Mouse (Mus musculus): Measurements from ENCODE around the gene S100a10.

The S100a10 gene

GRCm38 (mm10) chr3:93547749-93548540 lies 6.9 kb upstream of the S100a10 start:
- DNase-seq, result no peak

- DNase-seq, result peak; percentile 7
Observed at GRCm38 (mm10) chr3:93548541-93549266, 6.2 kb upstream of the S100a10 start.

GRCm38 (mm10) chr3:93549986-93550385 lies 4.9 kb upstream of the S100a10 start:
- peak; percentile 10 for DNase-seq

- DNase-seq, result peak; percentile 8
Observed at GRCm38 (mm10) chr3:93551950-93552901, 2.7 kb upstream of the S100a10 start.

GRCm38 (mm10) chr3:93553311-93553710 lies 1.6 kb upstream of the S100a10 start:
- DNase-seq, result no peak

- no peak for DNase-seq
Observed at GRCm38 (mm10) chr3:93553765-93554378, 1.0 kb upstream of the S100a10 start.

- no peak for DNase-seq
Observed at GRCm38 (mm10) chr3:93554379-93554980, 400 bp upstream of the S100a10 start.

- DNase-seq, result peak; percentile 29
Observed at GRCm38 (mm10) chr3:93555878-93556254, 986 bp downstream of the S100a10 start.

GRCm38 (mm10) chr3:93556599-93556998 lies 1.7 kb downstream of the S100a10 start:
- no peak for DNase-seq

GRCm38 (mm10) chr3:93557471-93557870 lies 2.6 kb downstream of the S100a10 start:
- no peak for DNase-seq

GRCm38 (mm10) chr3:93559961-93560360 lies 5.1 kb downstream of the S100a10 start:
- no peak for DNase-seq

- no peak for DNase-seq
Observed at GRCm38 (mm10) chr3:93562372-93562771, 7.5 kb downstream of the S100a10 start.

- no peak for DNase-seq
Observed at GRCm38 (mm10) chr3:93563216-93563615, 8.3 kb downstream of the S100a10 start.

GRCm38 (mm10) chr3:93566892-93567291 lies 12.0 kb downstream of the S100a10 start:
- DNase-seq, result no peak

- DNase-seq, result no peak
Observed at GRCm38 (mm10) chr3:93567721-93568120, 12.8 kb downstream of the S100a10 start.

- DNase-seq, result no peak
Observed at GRCm38 (mm10) chr3:93568428-93569040, 13.7 kb downstream of the S100a10 start.

GRCm38 (mm10) chr3:93569046-93569445 lies 14.2 kb downstream of the S100a10 start:
- DNase-seq, result no peak

GRCm38 (mm10) chr3:93572058-93572791 lies 17.3 kb downstream of the S100a10 start:
- no peak for DNase-seq

- no peak for DNase-seq
Observed at GRCm38 (mm10) chr3:93579317-93580038, 24.6 kb downstream of the S100a10 start.

- no peak for DNase-seq
Observed at GRCm38 (mm10) chr3:93580039-93580403, 25.1 kb downstream of the S100a10 start.
